Mouse (Mus musculus): ENCODE results near the gene Tmsb10.
A peak's percentile ranks its signal among the peaks of the same experiment; 100 is the strongest.

Gene Tmsb10

GRCm38 (mm10) chr6:72958662-72959071 is at the start of gene Tmsb10:
Gene Tmsb10 (minus strand): TSS chr6:72958748.
- Histone ChIP-seq H3K27me3 (ENCODE audit: insufficient read depth, low read length) (no peaks in the 10 kb centered on the region), H3K36me3 (ENCODE audit: insufficient read depth, low read length) (peaks cover 7% of the 10 kb centered on the region; the same call in 1 of the 2 replicates), H3K4me3 (replicated peaks; ENCODE audit: low read length) (peak within 1 kb of the TSS; percentile 94), H3K4me1 (replicated peaks; ENCODE audit: low read depth, low read length) (peaks cover 67% of the 10 kb centered on the region), H3K9me3 (ENCODE audit: low read length) (no peaks in the 10 kb centered on the region)
- TF ChIP-seq NANOG (IDR thresholded peaks at IDR 0.05; ENCODE audit: borderline replicate concordance, low read length): no peak
- TF ChIP-seq POU5F1 (IDR thresholded peaks at IDR 0.05; ENCODE audit: borderline replicate concordance, low read length): no peak
- TF ChIP-seq CTCF (conservative IDR thresholded peaks at IDR 0.05; ENCODE audit: low read length): no peak

- peaks cover 4% of the 10 kb centered on the region; the same call in 1 of the 2 replicates for H3K27me3 ChIP-seq (ENCODE audit: insufficient read depth, low read length)
- no peak overlapping the region for H3K4me3 ChIP-seq (replicated peaks; ENCODE audit: low read length)
- H3K9me3 ChIP-seq (ENCODE audit: low read length): no peaks in the 10 kb centered on the region
- H3K36me3 ChIP-seq (ENCODE audit: insufficient read depth, low read length): no peaks in the 10 kb centered on the region
- TF ChIP-seq CTCF (conservative IDR thresholded peaks at IDR 0.05; ENCODE audit: low read length): no peak
- TF ChIP-seq POU5F1 (IDR thresholded peaks at IDR 0.05; ENCODE audit: borderline replicate concordance, low read length): no peak
- no peak for TF ChIP-seq NANOG (IDR thresholded peaks at IDR 0.05; ENCODE audit: borderline replicate concordance, low read length)
- H3K4me1 ChIP-seq (replicated peaks; ENCODE audit: low read depth, low read length): peaks cover 22% of the 10 kb centered on the region
These were observed 45.1 kb upstream of the Tmsb10 start for GRCm38 (mm10) chr6:73003601-73004000.

DNA sequence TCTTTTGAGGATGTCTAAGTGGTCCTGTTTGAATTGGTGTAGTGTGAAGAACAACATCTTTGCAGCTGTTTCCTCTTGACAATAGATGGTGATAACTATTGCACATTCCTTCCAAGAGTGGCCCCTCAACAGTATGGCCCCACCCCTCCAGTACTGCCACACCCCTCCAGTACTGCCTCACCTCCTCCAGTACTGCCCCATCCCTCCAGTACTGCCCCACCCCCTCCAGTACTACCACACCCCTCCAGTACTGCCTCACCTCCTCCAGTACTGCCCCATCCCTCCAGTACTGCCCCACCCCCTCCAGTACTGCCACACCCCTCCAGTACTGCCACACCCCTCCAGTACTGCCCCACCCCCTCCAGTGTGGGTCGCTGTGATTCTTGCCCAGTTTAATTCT is 43.8 kb upstream of the Tmsb10 start:
- no peaks in the 10 kb centered on the region for H3K9me3 ChIP-seq (ENCODE audit: low read length)
- 0 out of 2 replicates have a peak, but pooled peaks cover 4% of the 10 kb centered on the region for H3K27me3 ChIP-seq (ENCODE audit: insufficient read depth, low read length)
- H3K36me3 ChIP-seq (ENCODE audit: insufficient read depth, low read length): no peaks in the 10 kb centered on the region
- H3K4me1 ChIP-seq (replicated peaks; ENCODE audit: low read depth, low read length): peaks cover 22% of the 10 kb centered on the region
- no peak overlapping the region for H3K4me3 ChIP-seq (replicated peaks; ENCODE audit: low read length)
- TF ChIP-seq NANOG (IDR thresholded peaks at IDR 0.05; ENCODE audit: borderline replicate concordance, low read length) (no peak), POU5F1 (IDR thresholded peaks at IDR 0.05; ENCODE audit: borderline replicate concordance, low read length) (no peak), CTCF (conservative IDR thresholded peaks at IDR 0.05; ENCODE audit: low read length) (no peak)

DNA sequence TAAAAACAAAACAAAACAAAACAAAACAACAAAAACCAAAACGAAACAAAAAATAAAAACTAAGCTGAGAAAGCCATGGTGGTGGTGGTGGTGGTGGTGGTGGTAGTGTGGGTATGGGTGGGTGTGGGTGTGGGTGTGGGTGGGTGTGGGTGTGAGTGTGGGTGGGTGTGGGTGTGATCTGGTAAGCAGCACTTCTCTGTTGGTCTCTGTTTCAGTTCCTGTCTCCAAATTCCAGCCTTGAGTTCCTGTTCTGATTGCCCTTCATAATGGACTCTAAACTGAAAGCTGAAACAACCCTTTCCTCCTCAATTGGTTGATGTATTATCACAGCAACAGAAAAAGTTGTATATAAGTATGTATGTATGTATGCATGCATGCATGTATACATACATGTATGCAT is 40.3 kb upstream of the Tmsb10 start:
- Histone ChIP-seq H3K4me3 (replicated peaks; ENCODE audit: low read length) (no peak overlapping the region), H3K4me1 (replicated peaks; ENCODE audit: low read depth, low read length) (peaks cover 24% of the 10 kb centered on the region), H3K9me3 (ENCODE audit: low read length) (no peaks in the 10 kb centered on the region), H3K27me3 (ENCODE audit: insufficient read depth, low read length) (0 out of 2 replicates have a peak, but pooled peaks cover 4% of the 10 kb centered on the region), H3K36me3 (ENCODE audit: insufficient read depth, low read length) (no peaks in the 10 kb centered on the region)
- TF ChIP-seq POU5F1 (IDR thresholded peaks at IDR 0.05; ENCODE audit: borderline replicate concordance, low read length) (no peak), CTCF (conservative IDR thresholded peaks at IDR 0.05; ENCODE audit: low read length) (no peak), NANOG (IDR thresholded peaks at IDR 0.05; ENCODE audit: borderline replicate concordance, low read length) (no peak)

DNA sequence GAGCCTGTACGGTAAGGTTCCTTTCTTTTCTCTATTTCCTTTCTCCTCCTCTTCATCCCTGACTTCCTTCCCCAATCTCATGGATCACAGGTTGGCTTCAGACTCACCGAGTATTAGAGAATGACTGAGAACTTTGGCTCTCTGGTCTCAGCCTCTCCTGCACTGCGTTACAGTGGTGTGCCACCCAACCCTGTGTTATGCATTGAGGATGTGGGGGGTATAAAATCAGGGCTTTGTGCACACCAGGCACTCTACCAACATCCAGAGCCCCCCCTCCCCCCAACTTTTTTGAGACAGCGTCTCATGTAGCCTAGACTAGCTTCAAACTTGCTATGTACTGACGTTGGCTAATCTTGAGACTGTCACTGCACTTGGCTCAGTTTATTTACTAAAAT is 35.1 kb upstream of the Tmsb10 start:
- no peak for TF ChIP-seq NANOG (IDR thresholded peaks at IDR 0.05; ENCODE audit: borderline replicate concordance, low read length)
- no peak for TF ChIP-seq POU5F1 (IDR thresholded peaks at IDR 0.05; ENCODE audit: borderline replicate concordance, low read length)
- TF ChIP-seq CTCF (conservative IDR thresholded peaks at IDR 0.05; ENCODE audit: low read length): no peak
- Histone ChIP-seq H3K9me3 (ENCODE audit: low read length) (no peaks in the 10 kb centered on the region), H3K4me1 (replicated peaks; ENCODE audit: low read depth, low read length) (peaks cover 24% of the 10 kb centered on the region), H3K36me3 (ENCODE audit: insufficient read depth, low read length) (no peaks in the 10 kb centered on the region), H3K4me3 (replicated peaks; ENCODE audit: low read length) (0 out of 2 replicates have a peak overlapping the region, but pooled peaks have one; percentile 11), H3K27me3 (ENCODE audit: insufficient read depth, low read length) (peaks cover 8% of the 10 kb centered on the region)

- Histone ChIP-seq H3K4me1 (replicated peaks; ENCODE audit: low read depth, low read length) (peaks cover 25% of the 10 kb centered on the region), H3K4me3 (replicated peaks; ENCODE audit: low read length) (0 out of 2 replicates have a peak overlapping the region, but pooled peaks have one; percentile 11), H3K9me3 (ENCODE audit: low read length) (no peaks in the 10 kb centered on the region), H3K36me3 (ENCODE audit: insufficient read depth, low read length) (no peaks in the 10 kb centered on the region), H3K27me3 (ENCODE audit: insufficient read depth, low read length) (peaks cover 8% of the 10 kb centered on the region)
- TF ChIP-seq CTCF (conservative IDR thresholded peaks at IDR 0.05; ENCODE audit: low read length) (no peak), NANOG (IDR thresholded peaks at IDR 0.05; ENCODE audit: borderline replicate concordance, low read length) (no peak), POU5F1 (IDR thresholded peaks at IDR 0.05; ENCODE audit: borderline replicate concordance, low read length) (no peak)
These were observed 34.6 kb upstream of the Tmsb10 start for GRCm38 (mm10) chr6:72993054-72993687.

GRCm38 (mm10) chr6:72990206-72990605 is 31.7 kb upstream of the Tmsb10 start:
- H3K9me3 ChIP-seq (ENCODE audit: low read length): no peaks in the 10 kb centered on the region
- H3K4me1 ChIP-seq (replicated peaks; ENCODE audit: low read depth, low read length): peaks cover 24% of the 10 kb centered on the region
- H3K27me3 ChIP-seq (ENCODE audit: insufficient read depth, low read length): peaks cover 13% of the 10 kb centered on the region
- H3K4me3 ChIP-seq (replicated peaks; ENCODE audit: low read length): no peak overlapping the region
- H3K36me3 ChIP-seq (ENCODE audit: insufficient read depth, low read length): no peaks in the 10 kb centered on the region
- TF ChIP-seq NANOG (IDR thresholded peaks at IDR 0.05; ENCODE audit: borderline replicate concordance, low read length) (no peak), POU5F1 (IDR thresholded peaks at IDR 0.05; ENCODE audit: borderline replicate concordance, low read length) (no peak), CTCF (conservative IDR thresholded peaks at IDR 0.05; ENCODE audit: low read length) (no peak)

DNA sequence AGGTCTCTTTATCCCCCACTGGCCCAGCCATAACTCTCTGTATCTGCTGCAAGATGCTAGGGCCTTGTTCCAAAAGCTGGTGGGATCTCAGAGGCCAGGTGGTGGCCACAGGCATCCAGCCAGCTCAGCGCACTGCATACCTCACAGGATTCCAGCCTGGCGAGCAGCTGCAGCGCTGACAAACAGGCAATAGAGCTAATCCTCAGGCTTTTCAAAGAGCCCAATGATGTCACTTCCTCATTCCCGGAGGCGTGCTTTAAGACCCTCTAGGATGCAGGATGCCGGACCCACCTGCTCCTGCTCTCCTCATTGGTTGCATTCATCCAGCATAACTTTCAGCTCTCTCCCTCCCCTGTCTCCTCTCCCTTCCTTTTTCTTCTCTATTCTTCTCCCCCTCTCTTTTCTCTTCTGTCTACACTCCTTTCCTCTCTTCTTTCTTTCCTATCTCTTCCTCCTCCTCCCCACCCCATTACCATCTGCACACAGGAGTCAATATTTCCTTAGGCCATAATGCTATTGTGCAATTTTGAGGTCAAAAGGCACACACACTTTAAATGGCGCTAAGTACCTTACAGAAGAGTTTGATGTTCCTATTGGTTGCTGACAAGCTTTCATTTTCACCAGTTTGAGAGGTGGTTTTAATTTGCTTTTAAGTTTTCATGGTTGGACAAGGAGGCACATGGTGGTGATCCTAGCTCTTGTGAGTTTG is 30.6 kb upstream of the Tmsb10 start:
- no peaks in the 10 kb centered on the region for H3K9me3 ChIP-seq (ENCODE audit: low read length)
- H3K36me3 ChIP-seq (ENCODE audit: insufficient read depth, low read length): no peaks in the 10 kb centered on the region
- TF ChIP-seq CTCF (conservative IDR thresholded peaks at IDR 0.05; ENCODE audit: low read length) (no peak), POU5F1 (IDR thresholded peaks at IDR 0.05; ENCODE audit: borderline replicate concordance, low read length) (no peak), NANOG (IDR thresholded peaks at IDR 0.05; ENCODE audit: borderline replicate concordance, low read length) (no peak)
- peaks cover 27% of the 10 kb centered on the region for H3K4me1 ChIP-seq (replicated peaks; ENCODE audit: low read depth, low read length)
- H3K27me3 ChIP-seq (ENCODE audit: insufficient read depth, low read length): peaks cover 15% of the 10 kb centered on the region
- H3K4me3 ChIP-seq (replicated peaks; ENCODE audit: low read length): no peak overlapping the region
